Mouse (Mus musculus) forebrain, embryonic 10.5 days (tissue): ENCODE results near the gene Zfp91. TPM values are rescaled to one million over a fixed set of nuclear protein-coding genes. Genes with fewer than 3 reads are reported as not detected.

ENCODE experiments used
- DNase-seq: peaks from one replicate; pipeline ENCODE4 v3.0.0-alpha.2; 2017; ENCODE audit warnings: low spot score; ENCODE audit errors: extremely low spot score
- H3K27ac ChIP-seq: fragments of 300-500 bp; sonication (generic); 2 replicates; pipeline ENCODE4 v1.5.1; 2016; ENCODE audit warnings: mild to moderate bottlenecking
- H3K27me3 ChIP-seq: fragments of 300-500 bp; sonication (generic); 2 replicates; pipeline ENCODE4 v1.6.1; 2016; ENCODE audit warnings: mild to moderate bottlenecking; ENCODE audit not compliant: poor library complexity, severe bottlenecking
- H3K36me3 ChIP-seq: fragments of 300-500 bp; sonication (generic); replicated peaks from 2 replicates; pipeline ENCODE4 v1.6.1; 2016; ENCODE audit warnings: mild to moderate bottlenecking, moderate library complexity
- H3K4me1 ChIP-seq: fragments of 300-500 bp; sonication (generic); 2 replicates; pipeline ENCODE4 v1.6.1; 2016
- H3K4me3 ChIP-seq: fragments of 300-500 bp; sonication (generic); 2 replicates; pipeline ENCODE4 v1.5.1; 2016; ENCODE audit warnings: mild to moderate bottlenecking, moderate library complexity
- H3K9me3 ChIP-seq: fragments of 300-500 bp; sonication (generic); 2 replicates; pipeline ENCODE4 v1.6.1; 2016; ENCODE audit warnings: mild to moderate bottlenecking, moderate library complexity
- WGBS: fragments of 180-500 bp; shearing (Covaris S2); methylation state at CpG from one replicate; pipeline ENCODE4 v1.1.7; 2016; 5-methylcytosine and 5-hydroxymethylcytosine counted together
- polyA plus RNA-seq: library from polyadenylated mRNA; unstranded; fragments of >200 nt; fragmentation: Nextera tagmentation; extraction: Ambion mirVana; gene quantifications from 2 replicates; pipeline ENCODE4 v1.2.1, GENCODE M21; 2016

Zfp91 gene
- polyA plus RNA-seq, 1 experiment from 2014 or later: 14.1 TPM

- DNase-seq: no peak
- Histone ChIP-seq H3K4me3 (no peak overlapping the region), H3K4me1 (peaks cover under 1% of the 10 kb centered on the region), H3K36me3 (no peaks in the 10 kb centered on the region), H3K9me3 (no peaks in the 10 kb centered on the region), H3K27ac (no peak overlapping the region), H3K27me3 (no peaks in the 10 kb centered on the region)
- 82% methylated on average over 3 of the region's 3 CpGs for WGBS
These were observed 6.9 kb upstream of the Zfp91 start for GRCm38 (mm10) chr19:12802830-12803229.

DNA sequence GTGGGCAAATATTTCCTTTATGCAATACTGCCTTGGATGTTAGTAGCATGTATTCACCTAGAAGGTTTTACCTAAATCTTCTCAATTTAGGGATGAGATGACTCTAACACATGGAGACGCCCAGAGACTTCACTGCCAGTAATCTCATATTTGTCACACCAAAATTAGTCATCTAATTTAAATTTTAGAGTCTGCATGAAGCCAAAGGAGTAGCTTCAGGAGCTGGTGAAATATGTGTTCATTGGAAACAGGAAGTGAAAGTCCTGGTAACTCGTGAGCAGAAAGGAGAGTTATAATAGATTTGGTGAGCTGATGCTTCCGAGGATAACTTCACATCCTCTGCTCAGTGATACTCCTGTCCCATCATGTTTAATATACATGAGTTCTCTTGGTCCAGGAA, 5.1 kb upstream of the Zfp91 start:
- WGBS: 79% methylated on average over 3 of the region's 3 CpGs
- H3K9me3 ChIP-seq: no peaks in the 10 kb centered on the region
- no peaks in the 10 kb centered on the region for H3K36me3 ChIP-seq
- peaks cover 6% of the 10 kb centered on the region for H3K4me1 ChIP-seq
- H3K27ac ChIP-seq: no peak overlapping the region
- DNase-seq: no peak
- no peak overlapping the region for H3K4me3 ChIP-seq
- no peaks in the 10 kb centered on the region for H3K27me3 ChIP-seq

- Histone ChIP-seq H3K27ac (no peak overlapping the region), H3K4me3 (no peak overlapping the region), H3K27me3 (no peaks in the 10 kb centered on the region), H3K36me3 (no peaks in the 10 kb centered on the region), H3K9me3 (no peaks in the 10 kb centered on the region), H3K4me1 (peaks cover 6% of the 10 kb centered on the region)
- no peak for DNase-seq
- 84% methylated on average over 2 of the region's 2 CpGs for WGBS
These were observed 4.7 kb upstream of the Zfp91 start for GRCm38 (mm10) chr19:12800621-12801020.

DNA sequence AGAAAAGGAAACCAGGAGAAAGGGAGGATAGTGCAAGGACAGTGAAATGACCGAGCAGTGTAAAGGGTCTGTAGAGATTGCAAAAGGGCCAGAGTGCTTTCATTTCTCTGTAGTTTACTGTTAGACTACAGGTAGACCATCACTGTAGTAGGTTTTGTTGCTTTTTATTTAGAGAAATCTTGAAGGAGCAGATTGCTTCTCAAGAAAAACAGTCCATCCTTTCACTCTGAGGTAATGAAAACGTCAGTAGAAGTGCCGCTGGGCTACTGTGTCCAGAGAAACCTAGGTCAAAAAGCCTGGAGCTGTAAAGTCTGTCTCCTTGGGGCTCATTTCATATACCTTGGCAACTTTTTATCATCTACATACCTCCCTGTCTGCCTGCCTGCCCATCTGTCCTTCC, 3.2 kb upstream of the Zfp91 start:
- WGBS: 82% methylated on average over 3 of the region's 3 CpGs
- Histone ChIP-seq H3K4me3 (no peak overlapping the region), H3K27ac (no peak overlapping the region)

DNA sequence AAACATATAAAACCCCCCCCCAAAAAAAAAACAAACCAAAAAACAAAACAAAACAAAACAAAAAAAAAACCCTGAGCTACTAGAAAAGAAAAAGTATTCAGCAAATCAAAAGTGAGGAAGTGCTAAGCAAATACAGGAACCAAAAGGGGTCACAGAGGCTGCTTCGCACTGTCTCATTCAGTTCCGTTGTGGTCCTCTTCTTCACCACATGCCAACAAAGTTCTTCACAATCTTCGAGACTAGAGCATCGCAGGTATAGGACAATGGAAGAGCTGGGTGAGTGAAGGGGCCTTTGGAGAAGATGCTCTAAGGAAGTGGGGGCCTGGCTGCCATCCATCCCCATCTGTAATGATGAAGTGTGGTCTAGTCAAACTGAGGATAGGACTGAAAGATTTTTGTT, 2.5 kb upstream of the Zfp91 start:
- 89% methylated on average over 4 of the region's 4 CpGs for WGBS
- DNase-seq: no peak
- Histone ChIP-seq H3K9me3 (no peaks in the 10 kb centered on the region), H3K27me3 (no peaks in the 10 kb centered on the region), H3K4me1 (peaks cover 12% of the 10 kb centered on the region), H3K27ac (no peak overlapping the region), H3K4me3 (no peak overlapping the region), H3K36me3 (no peaks in the 10 kb centered on the region)

More for the DNA sequence above, 3.2 kb upstream of the Zfp91 start:
- Histone ChIP-seq H3K36me3 (no peaks in the 10 kb centered on the region), H3K9me3 (no peaks in the 10 kb centered on the region), H3K27me3 (no peaks in the 10 kb centered on the region), H3K4me1 (peaks cover 6% of the 10 kb centered on the region)
- no peak for DNase-seq

DNA sequence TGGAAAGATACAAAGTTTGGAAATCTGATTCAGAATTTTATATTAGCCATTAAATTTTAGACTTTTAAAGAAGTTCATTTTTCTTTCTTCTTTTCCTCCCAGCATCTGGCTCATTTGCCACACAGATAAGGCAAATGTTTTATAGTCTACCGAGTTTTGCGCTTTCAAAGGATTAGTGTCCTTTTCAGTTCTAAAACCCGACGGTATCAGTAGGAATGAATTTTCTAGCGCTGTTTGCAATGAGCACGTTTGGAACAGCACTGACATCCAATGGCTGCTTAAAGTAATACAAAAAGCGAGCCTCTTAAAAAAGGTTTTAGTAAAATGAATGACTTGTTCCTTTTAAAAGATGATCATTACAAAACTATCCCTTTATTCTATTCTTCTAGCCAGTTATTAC, 1.1 kb upstream of the Zfp91 start:
- H3K27me3 ChIP-seq: no peaks in the 10 kb centered on the region
- H3K4me1 ChIP-seq: peaks cover 24% of the 10 kb centered on the region
- no peaks in the 10 kb centered on the region for H3K9me3 ChIP-seq
- peak overlapping the region; percentile 90 for H3K4me3 ChIP-seq
- WGBS: 1% methylated on average over 7 of the region's 7 CpGs
- peak overlapping the region; percentile 99 for H3K27ac ChIP-seq
- DNase-seq: no peak
- H3K36me3 ChIP-seq: no peaks in the 10 kb centered on the region

DNA sequence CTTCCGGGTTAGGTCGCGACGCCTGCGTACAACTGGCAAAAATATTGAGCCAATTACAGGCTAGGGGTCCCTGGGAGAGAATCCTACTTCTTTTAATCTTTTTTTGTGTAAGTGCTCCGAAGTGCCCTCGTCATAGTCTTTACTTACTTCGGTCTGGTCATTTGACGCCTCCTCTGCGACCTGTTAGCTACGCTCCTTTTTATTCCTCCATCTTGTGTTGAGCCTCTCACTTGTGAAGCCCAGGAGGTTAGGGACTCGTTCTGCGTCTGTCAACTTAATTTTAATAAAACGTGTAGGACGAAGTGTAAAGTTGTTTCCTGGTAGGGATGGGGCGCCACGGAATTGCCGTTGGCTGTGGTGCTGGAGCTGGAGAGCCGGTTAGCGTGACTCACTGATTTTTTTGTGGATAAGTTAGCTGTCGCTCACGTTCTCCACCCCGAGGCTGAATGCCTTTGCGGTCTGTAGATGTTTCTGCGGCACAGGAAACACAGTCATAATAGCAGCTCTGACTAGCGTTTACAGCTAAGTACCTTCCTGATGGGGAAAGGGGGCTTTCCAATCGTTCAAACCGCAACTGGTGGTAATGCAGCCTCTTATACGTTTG, 504 bp upstream of the Zfp91 start:
- Histone ChIP-seq H3K4me3 (peak overlapping the region; percentile 90), H3K27ac (peak overlapping the region; percentile 99), H3K27me3 (no peaks in the 10 kb centered on the region), H3K4me1 (peaks cover 28% of the 10 kb centered on the region), H3K36me3 (no peaks in the 10 kb centered on the region), H3K9me3 (no peaks in the 10 kb centered on the region)
- DNase-seq: peak; percentile 67
- WGBS: under 1% methylated on average over 29 of the region's 29 CpGs

- Histone ChIP-seq H3K36me3 (no peaks in the 10 kb centered on the region), H3K27me3 (no peaks in the 10 kb centered on the region), H3K9me3 (no peaks in the 10 kb centered on the region), H3K27ac (peak overlapping the region; percentile 99), H3K4me1 (peaks cover 31% of the 10 kb centered on the region), H3K4me3 (peak overlapping the region; percentile 90)
- DNase-seq: no peak
- under 1% methylated on average over 56 of the region's 63 CpGs for WGBS
These were observed 816 bp downstream of the Zfp91 start for GRCm38 (mm10) chr19:12795110-12795509.

DNA sequence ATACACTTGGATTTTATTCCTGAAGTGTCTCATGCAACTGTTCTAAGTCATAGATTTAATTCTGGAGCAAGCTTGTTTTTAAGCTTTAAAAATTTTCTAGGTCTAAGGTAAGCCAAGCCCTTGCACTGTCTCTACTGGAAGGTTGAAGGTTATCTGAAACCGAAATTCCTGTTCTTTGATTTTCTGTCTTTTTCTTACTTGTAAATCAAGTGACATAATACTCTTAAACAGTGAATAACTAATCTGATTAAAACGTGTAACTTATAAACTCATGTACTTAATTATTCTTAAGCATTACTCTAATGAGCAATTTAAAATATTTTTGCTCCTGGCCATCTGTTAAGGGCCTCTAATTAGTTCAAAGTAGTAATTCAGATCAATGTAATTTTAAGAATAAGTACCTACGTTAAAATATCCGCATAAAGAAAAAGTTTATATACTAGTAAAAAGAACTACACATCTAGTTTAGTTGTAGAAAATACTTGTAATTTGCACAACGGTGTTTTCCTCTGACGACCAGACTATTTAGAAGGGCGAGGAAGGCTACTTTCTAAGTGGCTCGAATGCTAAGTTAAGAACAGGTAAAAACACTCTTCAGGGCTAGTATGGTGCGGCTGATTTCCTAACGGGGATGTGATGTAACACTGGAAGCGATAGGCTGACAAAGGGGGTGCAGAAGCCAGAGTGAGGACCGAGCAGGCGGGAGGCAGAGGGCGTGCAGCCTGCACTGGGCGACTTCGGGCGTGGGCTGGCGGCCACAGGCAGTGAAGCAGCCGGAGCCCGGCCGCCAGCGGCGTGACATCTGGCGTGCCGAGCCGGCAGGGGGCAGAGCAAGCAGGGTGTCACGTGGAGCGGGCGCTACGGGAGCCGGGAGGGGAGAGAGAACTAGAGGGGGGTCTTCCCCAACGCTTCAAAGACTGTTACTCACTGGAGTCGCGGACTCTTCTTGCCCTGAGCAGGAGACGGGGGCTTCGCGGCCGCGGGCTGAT, 1.6 kb downstream of the Zfp91 start:
- H3K4me1 ChIP-seq: peaks cover 31% of the 10 kb centered on the region
- peak; percentile 84 for DNase-seq
- peaks cover 7% of the 10 kb centered on the region for H3K36me3 ChIP-seq
- no peaks in the 10 kb centered on the region for H3K9me3 ChIP-seq
- H3K27me3 ChIP-seq: no peaks in the 10 kb centered on the region
- H3K27ac ChIP-seq: peak overlapping the region; percentile 99
- H3K4me3 ChIP-seq: peak overlapping the region; percentile 90
- 3% methylated on average over 39 of the region's 39 CpGs for WGBS

GRCm38 (mm10) chr19:12792374-12792773, 3.6 kb downstream of the Zfp91 start:
- DNase-seq: no peak
- Histone ChIP-seq H3K9me3 (no peaks in the 10 kb centered on the region), H3K4me1 (peaks cover 26% of the 10 kb centered on the region), H3K27ac (no peak overlapping the region), H3K4me3 (no peak overlapping the region), H3K36me3 (peaks cover 26% of the 10 kb centered on the region), H3K27me3 (no peaks in the 10 kb centered on the region)

- WGBS: 91% methylated on average over 4 of the region's 4 CpGs
- DNase-seq: no peak
- Histone ChIP-seq H3K27me3 (no peaks in the 10 kb centered on the region), H3K4me3 (no peak overlapping the region), H3K27ac (no peak overlapping the region), H3K4me1 (peaks cover 12% of the 10 kb centered on the region), H3K36me3 (peaks cover 42% of the 10 kb centered on the region), H3K9me3 (no peaks in the 10 kb centered on the region; the same call in 1 of the 2 replicates)
These were observed 8.2 kb downstream of the Zfp91 start for GRCm38 (mm10) chr19:12787721-12788120.

GRCm38 (mm10) chr19:12786803-12787395, 9.0 kb downstream of the Zfp91 start:
- no peak overlapping the region for H3K27ac ChIP-seq
- H3K36me3 ChIP-seq: peaks cover 42% of the 10 kb centered on the region
- peaks cover 7% of the 10 kb centered on the region for H3K4me1 ChIP-seq
- no peak overlapping the region for H3K4me3 ChIP-seq
- DNase-seq: no peak
- no peaks in the 10 kb centered on the region for H3K27me3 ChIP-seq
- H3K9me3 ChIP-seq: no peaks in the 10 kb centered on the region; the same call in 1 of the 2 replicates
- 97% methylated on average over 2 of the region's 2 CpGs for whole genome bisulfite sequencing

- H3K27ac ChIP-seq: no peak overlapping the region
- H3K4me1 ChIP-seq: no peaks in the 10 kb centered on the region
- no peak for DNase-seq
- no peak overlapping the region for H3K4me3 ChIP-seq
- no peaks in the 10 kb centered on the region for H3K9me3 ChIP-seq
- H3K36me3 ChIP-seq: peaks cover 42% of the 10 kb centered on the region
- H3K27me3 ChIP-seq: no peaks in the 10 kb centered on the region
These were observed 15.5 kb downstream of the Zfp91 start for GRCm38 (mm10) chr19:12780437-12780836.
